In genomic region chr15:79598715-79599114, GRCm38 (mm10) we compare ENCODE assay signal across 35 mouse cellular contexts. TPM values are rescaled to one million over a fixed set of nuclear protein-coding genes. Genes with fewer than 3 reads are reported as not detected.
"Had no signal": no experiment of that assay in that cellular context is flagged by ENCODE, and none has a peak within 500 bp of the region (broad histone marks: within the 10 kb centered on the region; RNA-seq: fewer than 3 reads in every experiment).

No protein-coding gene starts in this region.

- ATAC-seq: hindbrain, embryonic 16.5 days; hindbrain, postnatal 0 days; inflammation-experienced regulatory T-cells, adult 6 months; intestine, embryonic 15.5 days; intestine, embryonic 16.5 days; intestine, postnatal 0 days had no signal

- H3K27me3 ChIP-seq: heart, embryonic 12.5 days; heart, embryonic 13.5 days; heart, embryonic 15.5 days; hindbrain, embryonic 12.5 days; hindbrain, embryonic 13.5 days; hindbrain, embryonic 15.5 days; intestine, embryonic 15.5 days; kidney, embryonic 15.5 days had no signal

- H3K4me2 ChIP-seq: heart, embryonic 11.5 days; heart, embryonic 12.5 days; heart, embryonic 13.5 days; heart, embryonic 15.5 days; hindbrain, embryonic 12.5 days; hindbrain, embryonic 13.5 days; hindbrain, embryonic 14.5 days; hindbrain, embryonic 15.5 days; intestine, embryonic 15.5 days; kidney, embryonic 15.5 days had no signal

- H3K9me3 ChIP-seq: heart, embryonic 12.5 days; heart, embryonic 13.5 days; heart, embryonic 15.5 days; hindbrain, embryonic 12.5 days; hindbrain, embryonic 13.5 days; hindbrain, embryonic 15.5 days; intestine, embryonic 15.5 days; kidney, embryonic 15.5 days had no signal

- H3K27ac ChIP-seq: heart, embryonic 13.5 days; heart, embryonic 15.5 days; hindbrain, embryonic 10.5 days; hindbrain, embryonic 12.5 days; hindbrain, embryonic 13.5 days; hindbrain, embryonic 14.5 days; hindbrain, embryonic 15.5 days; hindbrain, postnatal 0 days; intestine, embryonic 15.5 days; kidney, embryonic 15.5 days; kidney, postnatal 0 days; layer of hippocampus, adult 2 months had no signal

- H3K4me3 ChIP-seq: heart, embryonic 12.5 days; heart, embryonic 13.5 days; heart, embryonic 15.5 days; hindbrain, embryonic 10.5 days; hindbrain, embryonic 12.5 days; hindbrain, embryonic 13.5 days; hindbrain, embryonic 15.5 days; intestine, embryonic 15.5 days; kidney, embryonic 15.5 days; layer of hippocampus, adult 2 months; left cerebral cortex, adult 2 months had no signal

- H3K36me3 ChIP-seq: heart, embryonic 13.5 days; heart, embryonic 15.5 days; hindbrain, embryonic 12.5 days; hindbrain, embryonic 13.5 days; hindbrain, embryonic 15.5 days; intestine, embryonic 15.5 days; kidney, embryonic 15.5 days had no signal

- H3K4me1 ChIP-seq: heart, embryonic 12.5 days; heart, embryonic 13.5 days; heart, embryonic 15.5 days; hindbrain, embryonic 10.5 days; hindbrain, embryonic 12.5 days; hindbrain, embryonic 13.5 days; hindbrain, embryonic 15.5 days; intestine, embryonic 15.5 days; kidney, embryonic 15.5 days had no signal

- DNase-seq: heart, postnatal 10 days; heart, postnatal 14 days; heart, postnatal 36 days; heart, postnatal 4 days; kidney, adult 11 months; kidney, adult 18-20 months; kidney, adult 2 months; kidney, adult 8-10 months; kidney, adult 9 months; kidney, postnatal 10 days; kidney, postnatal 14 days; kidney, postnatal 25 days; kidney, postnatal 36 days; kidney, postnatal 4 days; layer of hippocampus, adult 9-11 months; layer of hippocampus, postnatal 36 days had no signal

- H3K9ac ChIP-seq: heart, embryonic 12.5 days; heart, embryonic 13.5 days; heart, embryonic 15.5 days; hindbrain, embryonic 12.5 days; hindbrain, embryonic 13.5 days; hindbrain, embryonic 14.5 days; hindbrain, embryonic 15.5 days; intestine, embryonic 15.5 days; kidney, embryonic 15.5 days had no signal

RNA-seq across cellular contexts. Expression of gene Dmc1, which starts 6.2 kb away (rescaled TPM):
- total RNA-seq: heart, postnatal 36 days had no signal
- polyA plus RNA-seq: inflammation-experienced regulatory T-cells, adult 6 months; kidney, adult 2 months had no signal
